Mouse (Mus musculus) ES-Bruce4 (cell line): ENCODE data around the gene 4930438A08Rik.

ENCODE experiments used
- CTCF ChIP-seq: IDR thresholded peaks from one replicate; pipeline ENCODE4 v1.8.1; 2011; ENCODE audit warnings: low read depth, low read length
- POLR2A ChIP-seq: IDR thresholded peaks from one replicate; pipeline ENCODE4 v1.8.1; 2011; ENCODE audit warnings: low read length; ENCODE audit not compliant: insufficient read depth

- TF ChIP-seq POLR2A: no peak
- TF ChIP-seq CTCF: no peak
Observed at GRCm38 (mm10) chr11:58316344-58316743, 41.7 kb downstream of the 4930438A08Rik start.
